Mouse (Mus musculus): ENCODE results near the gene Gm44511. TPM values are rescaled to one million over a fixed set of nuclear protein-coding genes. Genes with fewer than 3 reads are reported as not detected.
A peak's percentile ranks its signal among the peaks of the same experiment; 100 is the strongest.
"Not testable (repeated sequence)": the region's sequence is repeated elsewhere in the genome, so short reads cannot be mapped to it uniquely, and the experiment has no call there.

Gm44511 gene
- polyA plus RNA-seq, 1 experiment from 2014 or later, result not detected

DNA sequence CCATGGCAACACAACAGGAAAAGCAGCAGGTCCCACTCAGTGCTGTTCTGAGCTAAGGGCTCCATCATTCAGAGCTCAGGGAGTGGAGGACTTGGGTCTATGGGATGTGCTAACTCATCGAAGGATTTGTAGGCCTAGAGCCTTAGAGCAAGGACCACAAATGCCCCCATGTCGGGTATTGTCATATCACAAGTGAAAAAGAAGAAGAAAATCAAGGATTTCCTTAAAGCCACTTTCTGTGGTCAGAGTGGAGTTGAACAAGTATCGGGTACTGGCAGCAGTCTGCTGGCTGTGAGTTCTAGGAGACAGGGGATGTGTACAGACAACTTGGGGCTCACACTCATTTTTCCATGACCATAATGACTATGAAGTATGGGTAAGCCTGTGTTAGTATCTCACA, 666 bp upstream of the Gm44511 start:
- no peaks in the 10 kb centered on the region for H3K4me1 ChIP-seq
- no peak overlapping the region for H3K9ac ChIP-seq
- WGBS, result 69% methylated on average over 3 of the region's 3 CpGs
- ATAC-seq (ENCODE audit: extremely low read depth, insufficient number of reproducible peaks, low FRiP score, low TSS enrichment), result no peak
- no peaks in the 10 kb centered on the region for H3K9me3 ChIP-seq
- H3K36me3 ChIP-seq, result no peaks in the 10 kb centered on the region
- no peak overlapping the region for H3K4me3 ChIP-seq
- no peak overlapping the region for H3K27ac ChIP-seq (replicated peaks)
- H3K27me3 ChIP-seq (replicated peaks), result no peaks in the 10 kb centered on the region
- no peak overlapping the region for H3K4me2 ChIP-seq

DNA sequence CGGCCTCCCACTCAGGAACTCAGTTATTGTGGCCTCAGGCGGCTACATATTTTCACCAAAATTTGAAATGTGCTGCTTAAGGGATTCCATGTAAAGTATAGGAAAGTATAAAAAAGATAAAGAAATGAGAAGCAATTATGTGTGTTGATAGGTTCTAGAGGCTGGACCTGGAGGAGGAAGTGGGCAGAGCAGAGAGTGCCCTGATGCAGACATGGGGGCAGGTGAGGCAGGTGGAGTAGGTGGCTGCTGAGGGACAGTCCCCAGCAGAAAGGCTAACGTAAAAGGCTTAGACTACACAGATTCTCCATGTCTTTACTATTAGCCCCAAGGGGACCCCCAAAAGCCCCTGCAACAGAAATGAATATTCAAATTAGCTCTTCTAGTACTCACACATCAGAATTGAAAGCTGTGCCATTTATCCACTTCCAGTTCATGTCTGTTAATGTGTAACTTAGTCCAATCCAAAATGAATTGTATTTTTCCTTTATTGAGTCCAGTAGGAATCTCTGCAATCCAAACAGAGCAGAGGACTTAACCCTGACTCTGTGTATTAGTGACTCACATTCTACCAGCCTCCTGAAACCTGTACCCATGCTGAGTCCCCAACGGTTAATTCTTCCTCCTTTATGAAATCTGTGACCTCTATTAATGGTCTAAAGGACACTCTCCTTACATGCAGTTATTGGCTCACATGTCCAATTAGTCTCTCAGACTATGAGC, 7.9 kb downstream of the Gm44511 start:
- no peaks in the 10 kb centered on the region for H3K36me3 ChIP-seq
- WGBS, result 81% methylated on average over 4 of the region's 4 CpGs
- ATAC-seq (ENCODE audit: extremely low read depth, insufficient number of reproducible peaks, low FRiP score, low TSS enrichment), result no peak
- no peak overlapping the region for H3K27ac ChIP-seq (replicated peaks)
- no peaks in the 10 kb centered on the region for H3K27me3 ChIP-seq (replicated peaks)
- no peak overlapping the region for H3K4me2 ChIP-seq
- no peak overlapping the region for H3K4me3 ChIP-seq
- H3K4me1 ChIP-seq, result no peaks in the 10 kb centered on the region
- no peak overlapping the region for H3K9ac ChIP-seq
- no peaks in the 10 kb centered on the region for H3K9me3 ChIP-seq

DNA sequence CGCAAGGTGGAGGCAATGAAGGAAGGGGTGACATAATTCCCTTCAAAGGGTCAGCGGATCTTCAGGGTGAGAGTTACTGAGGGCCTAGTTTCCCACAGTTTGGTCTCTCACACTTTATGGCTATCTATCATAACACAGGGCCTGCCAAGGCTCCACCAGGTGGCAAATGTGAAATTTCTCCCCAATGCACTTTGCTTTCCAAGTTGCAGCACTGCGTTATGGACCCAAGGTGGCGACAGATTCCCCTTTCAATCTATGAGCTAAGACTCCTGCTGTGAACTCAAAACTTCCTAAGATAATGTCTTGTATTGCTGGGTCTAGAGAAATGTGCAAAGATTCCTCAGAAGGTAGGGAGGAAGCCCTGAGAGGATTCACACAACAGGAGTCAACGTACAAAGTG, 17.6 kb downstream of the Gm44511 start:
- Histone ChIP-seq H3K9ac (no peak overlapping the region), H3K4me3 (no peak overlapping the region), H3K4me2 (no peak overlapping the region), H3K4me1 (0 out of 2 replicates have a peak, but pooled peaks cover 1% of the 10 kb centered on the region), H3K36me3 (no peaks in the 10 kb centered on the region), H3K27ac (replicated peaks) (no peak overlapping the region), H3K27me3 (replicated peaks) (no peaks in the 10 kb centered on the region), H3K9me3 (0 out of 2 replicates have a peak, but pooled peaks cover 4% of the 10 kb centered on the region)
- ATAC-seq (ENCODE audit: extremely low read depth, insufficient number of reproducible peaks, low FRiP score, low TSS enrichment), result no peak
- 79% methylated on average over 5 of the region's 5 CpGs for WGBS

DNA sequence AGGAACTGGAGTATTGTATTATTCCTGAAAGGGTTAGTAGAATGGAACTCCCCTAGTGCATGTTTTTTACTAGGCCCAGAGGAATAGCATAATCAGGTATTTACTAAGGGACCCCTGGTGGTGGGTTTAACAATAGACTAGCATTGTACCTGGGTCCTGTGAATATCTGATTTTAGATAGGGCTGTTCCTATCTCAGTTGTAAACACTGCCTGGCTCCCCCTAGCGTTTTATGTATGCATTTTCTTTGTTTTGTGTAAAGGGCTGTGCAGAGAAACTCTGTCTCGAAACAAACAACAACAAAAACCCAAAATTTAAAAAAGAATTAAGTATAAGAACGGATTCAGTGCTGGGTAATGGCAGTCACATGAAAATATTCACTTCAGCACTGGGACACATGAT, 19.1 kb downstream of the Gm44511 start:
- H3K4me2 ChIP-seq, result no peak overlapping the region
- 60% methylated on average over 3 of the region's 3 CpGs for WGBS
- no peak overlapping the region for H3K9ac ChIP-seq
- no peak overlapping the region for H3K4me3 ChIP-seq
- no peaks in the 10 kb centered on the region for H3K27me3 ChIP-seq (replicated peaks)
- no peak for ATAC-seq (ENCODE audit: extremely low read depth, insufficient number of reproducible peaks, low FRiP score, low TSS enrichment)
- no peaks in the 10 kb centered on the region for H3K36me3 ChIP-seq
- H3K4me1 ChIP-seq, result peaks cover 6% of the 10 kb centered on the region; the same call in 1 of the 2 replicates
- 0 out of 2 replicates have a peak, but pooled peaks cover 4% of the 10 kb centered on the region for H3K9me3 ChIP-seq
- H3K27ac ChIP-seq (replicated peaks), result no peak overlapping the region

DNA sequence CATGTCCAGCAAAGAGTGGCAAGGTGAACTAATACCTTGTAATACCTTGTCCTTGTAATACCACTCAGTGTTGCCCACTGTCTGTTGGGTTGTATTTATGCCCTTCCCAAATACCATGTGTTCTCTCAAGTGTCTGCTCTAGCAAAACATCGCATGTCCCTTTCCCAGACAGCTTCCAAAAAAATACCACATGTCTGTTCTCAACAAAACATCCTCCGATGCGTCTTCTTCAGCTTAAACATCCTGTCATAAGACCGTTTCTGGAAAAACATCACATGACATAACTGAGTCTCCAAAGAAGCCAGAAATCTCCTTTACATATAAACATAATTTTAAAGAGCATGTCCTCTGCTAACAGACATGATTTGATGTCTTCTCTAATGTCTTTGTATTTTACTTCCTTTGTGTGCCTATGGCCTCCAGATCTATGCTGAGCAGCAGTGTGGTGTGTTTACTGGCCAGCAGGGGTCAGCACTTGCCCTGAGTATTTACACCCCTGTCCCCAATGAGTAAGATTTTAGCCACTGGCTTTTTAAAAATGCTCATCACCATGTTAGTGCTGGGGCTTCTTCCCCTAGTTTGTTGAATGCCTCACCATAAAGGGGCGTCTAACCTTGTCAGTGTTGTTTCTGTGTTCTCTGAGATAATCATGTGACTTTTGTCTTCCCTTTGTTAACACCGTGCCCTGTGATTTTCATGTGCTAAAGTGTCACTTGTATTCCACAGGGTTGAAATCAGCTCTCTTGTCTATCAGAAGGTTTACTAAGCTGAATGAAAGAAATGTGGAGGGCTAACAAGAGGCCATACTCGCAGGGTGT, 21.1 kb downstream of the Gm44511 start:
- 59% methylated on average over 7 of the region's 7 CpGs for WGBS
- ATAC-seq (ENCODE audit: extremely low read depth, insufficient number of reproducible peaks, low FRiP score, low TSS enrichment), result not testable (repeated sequence)
- peak overlapping the region; percentile 24; the same call in 1 of the 2 replicates for H3K4me2 ChIP-seq

DNA sequence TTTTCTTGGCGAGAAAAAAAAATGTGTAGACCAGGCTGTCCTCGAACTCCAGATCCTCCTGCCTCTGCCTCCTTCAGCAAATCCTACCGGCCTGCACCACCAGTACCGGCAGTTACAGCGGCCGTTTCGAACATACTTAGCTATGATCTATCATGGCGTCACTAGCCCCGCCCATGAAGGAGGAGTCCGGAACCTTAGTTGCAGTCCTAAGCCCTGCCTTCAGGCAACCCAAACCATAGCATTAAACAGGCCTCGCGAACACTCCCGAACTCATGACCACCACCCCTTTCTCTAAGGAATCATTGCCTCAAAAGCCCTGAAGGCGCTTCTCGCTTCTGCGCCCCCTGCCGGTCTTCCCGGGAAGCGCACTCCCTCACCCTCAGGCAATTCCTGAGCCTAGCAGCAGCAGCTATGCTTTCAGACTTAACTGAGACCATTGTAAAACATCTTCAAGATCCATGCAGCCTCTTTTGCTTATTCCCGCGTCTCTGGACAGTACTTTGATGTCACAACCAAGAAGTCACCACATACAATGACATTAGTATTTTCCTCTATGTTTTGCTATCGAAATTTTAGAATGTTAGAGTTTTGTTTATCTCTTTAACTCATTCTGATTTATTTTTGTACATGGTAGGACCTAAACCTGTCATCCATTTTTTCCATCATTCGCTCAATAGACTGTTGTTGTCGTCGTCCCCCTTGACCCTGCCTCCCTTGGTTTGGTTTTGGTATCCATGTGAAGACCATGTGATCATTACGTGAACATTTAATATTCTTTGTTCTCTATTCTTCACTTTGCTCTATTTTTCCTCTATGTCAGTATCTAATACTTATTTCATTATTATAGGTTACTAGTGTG, 22.9 kb downstream of the Gm44511 start:
- Histone ChIP-seq H3K36me3 (no peaks in the 10 kb centered on the region), H3K4me3 (peak overlapping the region; percentile 61), H3K27ac (replicated peaks) (peak overlapping the region; percentile 73), H3K27me3 (replicated peaks) (no peaks in the 10 kb centered on the region), H3K9ac (peak overlapping the region; percentile 83), H3K9me3 (0 out of 2 replicates have a peak, but pooled peaks cover 4% of the 10 kb centered on the region), H3K4me2 (peak overlapping the region; percentile 78), H3K4me1 (peaks cover 12% of the 10 kb centered on the region)
- peak; percentile 86 for ATAC-seq (ENCODE audit: extremely low read depth, insufficient number of reproducible peaks, low FRiP score, low TSS enrichment)
- WGBS, result 8% methylated on average over 26 of the region's 26 CpGs

More for the DNA sequence above, 21.1 kb downstream of the Gm44511 start:
- H3K9me3 ChIP-seq; H3K4me3 ChIP-seq; H3K4me1 ChIP-seq; H3K36me3 ChIP-seq; H3K9ac ChIP-seq; H3K27ac ChIP-seq (replicated peaks); H3K27me3 ChIP-seq (replicated peaks): not testable (repeated sequence)

DNA sequence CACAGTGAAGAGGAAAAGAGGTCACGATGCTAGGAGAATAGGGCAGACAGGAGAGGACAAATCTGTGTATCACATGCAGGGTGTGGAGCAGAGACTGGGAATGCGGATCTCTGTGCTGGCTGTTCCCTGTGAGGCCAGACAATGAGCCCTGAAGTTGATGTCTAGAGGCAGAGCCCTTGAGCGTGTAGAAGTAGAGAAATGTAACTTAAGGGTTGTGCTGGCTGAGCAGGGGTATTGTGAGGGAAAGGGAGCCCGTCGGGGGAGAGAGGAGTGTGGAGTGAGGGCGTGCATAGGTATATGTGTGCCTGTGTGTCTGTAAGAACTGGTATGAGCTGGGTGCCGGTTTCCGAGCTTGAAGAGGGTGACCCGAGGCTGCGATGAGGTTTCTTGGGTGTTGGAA, 23.6 kb downstream of the Gm44511 start:
- no peaks in the 10 kb centered on the region for H3K9me3 ChIP-seq
- 8% methylated on average over 10 of the region's 10 CpGs for WGBS
- peak overlapping the region; percentile 73 for H3K27ac ChIP-seq (replicated peaks)
- H3K36me3 ChIP-seq, result no peaks in the 10 kb centered on the region
- H3K4me3 ChIP-seq, result peak overlapping the region; percentile 61
- H3K27me3 ChIP-seq (replicated peaks), result no peaks in the 10 kb centered on the region
- H3K9ac ChIP-seq, result peak overlapping the region; percentile 83
- peak; percentile 7 for ATAC-seq (ENCODE audit: extremely low read depth, insufficient number of reproducible peaks, low FRiP score, low TSS enrichment)
- H3K4me2 ChIP-seq, result peak overlapping the region; percentile 78
- H3K4me1 ChIP-seq, result peaks cover 19% of the 10 kb centered on the region

DNA sequence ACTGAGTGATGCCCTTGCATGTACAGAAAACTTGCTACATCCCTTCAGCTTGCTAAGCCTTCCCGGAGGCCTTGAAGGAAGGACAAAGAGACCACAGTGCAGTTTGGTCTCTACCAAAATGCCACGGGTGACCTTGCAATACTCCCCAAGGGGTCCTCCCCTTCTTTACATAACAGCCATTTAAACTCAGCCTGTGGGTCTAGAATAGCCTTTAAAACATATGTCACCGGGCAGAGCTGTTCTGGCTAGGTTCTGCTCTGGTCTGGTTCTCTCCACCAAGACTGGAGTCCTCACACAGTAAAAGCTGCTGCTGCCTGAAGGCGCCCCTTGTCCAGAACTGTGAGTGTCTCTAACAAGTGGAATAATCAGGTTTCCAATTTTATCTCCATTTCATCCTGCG, 25.4 kb downstream of the Gm44511 start:
- not testable (repeated sequence) for ATAC-seq (ENCODE audit: extremely low read depth, insufficient number of reproducible peaks, low FRiP score, low TSS enrichment); H3K4me2 ChIP-seq

DNA sequence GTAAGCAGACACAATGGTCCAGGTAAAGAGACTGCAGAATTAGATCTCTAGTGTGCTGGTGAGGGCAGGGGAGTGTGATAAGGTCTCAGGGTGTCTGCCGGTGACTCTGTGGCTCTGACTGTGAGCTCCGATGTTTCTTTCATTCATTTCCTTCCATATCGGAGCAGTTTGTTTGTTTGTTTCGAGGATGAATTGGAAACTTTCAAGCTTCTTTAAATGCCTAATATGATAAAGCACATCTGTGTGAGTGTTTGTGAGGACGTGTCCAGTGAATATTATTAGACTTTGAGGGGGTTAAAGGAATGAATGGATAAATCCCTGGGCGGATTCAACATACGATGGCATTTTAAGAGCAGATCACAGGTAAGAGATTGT, 26.2 kb downstream of the Gm44511 start:
- Histone ChIP-seq H3K4me1 (peaks cover 22% of the 10 kb centered on the region), H3K9ac (peak overlapping the region; percentile 85), H3K36me3 (no peaks in the 10 kb centered on the region), H3K27me3 (replicated peaks) (no peaks in the 10 kb centered on the region), H3K27ac (replicated peaks) (no peak overlapping the region), H3K9me3 (no peaks in the 10 kb centered on the region), H3K4me3 (peak overlapping the region; percentile 72), H3K4me2 (peak overlapping the region; percentile 73)
- 24% methylated on average over 7 of the region's 7 CpGs for WGBS
- ATAC-seq (ENCODE audit: extremely low read depth, insufficient number of reproducible peaks, low FRiP score, low TSS enrichment), result no peak

More for the DNA sequence above, 25.4 kb downstream of the Gm44511 start:
- H3K27me3 ChIP-seq (replicated peaks); H3K4me3 ChIP-seq; H3K27ac ChIP-seq (replicated peaks); H3K9me3 ChIP-seq; H3K9ac ChIP-seq; H3K36me3 ChIP-seq: not testable (repeated sequence)
- H3K4me1 ChIP-seq, result peaks cover 22% of the 10 kb centered on the region
- 82% methylated on average over 5 of the region's 5 CpGs for WGBS

DNA sequence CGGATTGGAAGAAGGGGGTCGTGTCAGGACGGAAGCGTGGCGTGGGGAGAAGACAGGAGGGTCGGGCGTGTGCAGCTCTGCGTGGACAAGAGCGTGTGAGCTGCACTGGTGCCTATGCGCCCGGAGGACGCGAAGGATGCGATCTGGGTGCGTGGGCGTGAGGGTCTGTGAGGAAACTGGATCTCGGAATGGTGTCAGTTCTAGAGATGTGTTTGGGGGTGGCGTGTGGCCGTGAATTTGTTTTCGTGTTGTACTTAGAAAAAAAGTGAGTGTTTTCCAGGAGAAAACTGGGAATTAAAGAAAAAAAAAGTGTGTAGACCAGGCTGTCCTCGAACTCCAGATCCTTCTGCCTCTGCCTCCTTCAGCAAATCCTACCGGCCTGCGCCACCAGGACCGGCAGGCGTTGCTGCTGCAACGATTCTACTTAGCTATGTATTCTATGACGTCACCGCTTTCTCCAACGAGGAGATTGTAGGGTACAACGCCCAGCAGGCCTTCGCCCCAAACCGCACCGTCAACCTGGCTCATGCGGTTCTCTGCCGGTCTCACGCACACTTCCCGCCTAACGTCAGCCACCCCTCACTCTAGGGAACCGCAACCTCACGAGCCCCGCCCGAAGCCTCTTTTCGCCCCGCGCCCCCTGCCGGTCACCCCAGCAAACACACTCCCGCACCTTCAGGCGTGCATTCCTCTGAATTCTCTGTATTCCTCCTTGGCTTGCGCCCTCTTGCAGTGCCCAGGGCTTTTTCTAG, 26.8 kb downstream of the Gm44511 start:
- H3K4me3 ChIP-seq, result peak overlapping the region; percentile 72

More for the DNA sequence above, 26.8 kb downstream of the Gm44511 start:
- peak; percentile 72 for ATAC-seq (ENCODE audit: extremely low read depth, insufficient number of reproducible peaks, low FRiP score, low TSS enrichment)
- H3K4me2 ChIP-seq, result peak overlapping the region; percentile 73
- peaks cover 22% of the 10 kb centered on the region for H3K4me1 ChIP-seq
- WGBS, result under 1% methylated on average over 49 of the region's 49 CpGs
- H3K27me3 ChIP-seq (replicated peaks); H3K9me3 ChIP-seq; H3K36me3 ChIP-seq: not testable (repeated sequence)
- H3K9ac ChIP-seq, result peak overlapping the region; percentile 85
- peak overlapping the region; percentile 82 for H3K27ac ChIP-seq (replicated peaks)
